Mouse (Mus musculus) intestine, embryonic 15.5 days (tissue): ENCODE results near the gene Hecw2. TPM values are rescaled to one million over a fixed set of nuclear protein-coding genes. Genes with fewer than 3 reads are reported as not detected.

Experiments
- ATAC-seq: fragments of 200-750 bp; cut with Nextera tagmentation; 2 replicates; pipeline ENCODE4 v1.8.0; 2017; ENCODE audit warnings: moderate TSS enrichment, moderate library complexity
- H3K27ac ChIP-seq: fragments of 300-500 bp; sonication (generic); 2 replicates; pipeline ENCODE4 v1.5.1; 2015; ENCODE audit warnings: mild to moderate bottlenecking, inconsistent platforms
- H3K27me3 ChIP-seq: fragments of 300-500 bp; sonication (generic); replicated peaks from 2 replicates; pipeline ENCODE4 v1.6.1; 2015; ENCODE audit warnings: inconsistent platforms
- H3K36me3 ChIP-seq: fragments of 300-500 bp; sonication (generic); 2 replicates; pipeline ENCODE4 v1.6.1; 2015; ENCODE audit warnings: inconsistent platforms
- H3K4me1 ChIP-seq: fragments of 300-500 bp; sonication (generic); replicated peaks from 2 replicates; pipeline ENCODE4 v1.6.1; 2015; ENCODE audit warnings: inconsistent platforms
- H3K4me2 ChIP-seq: fragments of 300-500 bp; sonication (generic); replicated peaks from 2 replicates; pipeline ENCODE4 v1.6.1; 2015; ENCODE audit warnings: mild to moderate bottlenecking, inconsistent platforms
- H3K4me3 ChIP-seq: fragments of 300-500 bp; sonication (generic); replicated peaks from 2 replicates; pipeline ENCODE4 v1.5.1; 2015; ENCODE audit warnings: inconsistent platforms
- H3K9ac ChIP-seq: fragments of 300-500 bp; sonication (generic); 2 replicates; pipeline ENCODE4 v1.6.1; 2015; ENCODE audit warnings: inconsistent platforms
- H3K9me3 ChIP-seq: fragments of 300-500 bp; sonication (generic); 2 replicates; pipeline ENCODE4 v1.6.1; 2016; ENCODE audit warnings: inconsistent platforms
- WGBS: fragments of 180-500 bp; shearing (Covaris S2); methylation state at CpG from one replicate; pipeline ENCODE4 v1.1.7; 2015; 5-methylcytosine and 5-hydroxymethylcytosine counted together
- polyA plus RNA-seq: library from polyadenylated mRNA; unstranded; fragments of >200 nt; fragmentation: Nextera tagmentation; extraction: Ambion mirVana; gene quantifications from 2 replicates; pipeline ENCODE4 v1.2.1, GENCODE M21; 2015

Gene Hecw2
- polyA plus RNA-seq, 1 experiment from 2014 or later = 1.8 TPM

GRCm38 (mm10) chr1:54153216-54153786 is 41.7 kb downstream of the Hecw2 start:
- H3K4me2 ChIP-seq = no peak overlapping the region
- no peaks in the 10 kb centered on the region for H3K27me3 ChIP-seq
- H3K4me3 ChIP-seq = no peak overlapping the region
- 57% methylated on average over 6 of the region's 6 CpGs for WGBS
- no peaks in the 10 kb centered on the region for H3K36me3 ChIP-seq
- no peaks in the 10 kb centered on the region for H3K9me3 ChIP-seq
- ATAC-seq = no peak
- no peak overlapping the region for H3K9ac ChIP-seq
- no peaks in the 10 kb centered on the region for H3K4me1 ChIP-seq
- H3K27ac ChIP-seq = no peak overlapping the region

GRCm38 (mm10) chr1:54145106-54145505 is 49.9 kb downstream of the Hecw2 start:
- no peaks in the 10 kb centered on the region for H3K4me1 ChIP-seq
- no peaks in the 10 kb centered on the region for H3K9me3 ChIP-seq
- H3K9ac ChIP-seq = no peak overlapping the region
- no peaks in the 10 kb centered on the region for H3K27me3 ChIP-seq
- H3K36me3 ChIP-seq = no peaks in the 10 kb centered on the region
- no peak overlapping the region for H3K27ac ChIP-seq
- H3K4me2 ChIP-seq = no peak overlapping the region
- no peak for ATAC-seq
- 85% methylated on average over 5 of the region's 5 CpGs for WGBS
- no peak overlapping the region for H3K4me3 ChIP-seq

- no peak overlapping the region for H3K9ac ChIP-seq
- H3K4me2 ChIP-seq = no peak overlapping the region
- no peaks in the 10 kb centered on the region for H3K9me3 ChIP-seq
- H3K4me3 ChIP-seq = no peak overlapping the region
- H3K27me3 ChIP-seq = no peaks in the 10 kb centered on the region
- WGBS = 54% methylated on average over 4 of the region's 4 CpGs
- H3K36me3 ChIP-seq = no peaks in the 10 kb centered on the region
- H3K27ac ChIP-seq = no peak overlapping the region
- ATAC-seq = no peak
- H3K4me1 ChIP-seq = no peaks in the 10 kb centered on the region
Observed at GRCm38 (mm10) chr1:54133802-54134436, 61.0 kb downstream of the Hecw2 start.

GRCm38 (mm10) chr1:54128714-54129431 is 66.1 kb downstream of the Hecw2 start:
- Histone ChIP-seq H3K36me3 (no peaks in the 10 kb centered on the region), H3K4me3 (no peak overlapping the region), H3K9me3 (no peaks in the 10 kb centered on the region), H3K4me2 (no peak overlapping the region), H3K27ac (no peak overlapping the region), H3K9ac (no peak overlapping the region), H3K27me3 (no peaks in the 10 kb centered on the region), H3K4me1 (no peaks in the 10 kb centered on the region)
- ATAC-seq = no peak
- WGBS = 65% methylated on average over 5 of the region's 5 CpGs

- WGBS = 63% methylated on average over 10 of the region's 10 CpGs
- H3K4me1 ChIP-seq = no peaks in the 10 kb centered on the region
- no peak overlapping the region for H3K27ac ChIP-seq
- H3K27me3 ChIP-seq = no peaks in the 10 kb centered on the region
- ATAC-seq = no peak
- H3K4me3 ChIP-seq = no peak overlapping the region
- no peaks in the 10 kb centered on the region for H3K36me3 ChIP-seq
- H3K4me2 ChIP-seq = no peak overlapping the region
- H3K9me3 ChIP-seq = no peaks in the 10 kb centered on the region
- H3K9ac ChIP-seq = no peak overlapping the region
Observed at GRCm38 (mm10) chr1:54126991-54127742, 67.8 kb downstream of the Hecw2 start.

- no peaks in the 10 kb centered on the region for H3K9me3 ChIP-seq
- H3K4me3 ChIP-seq = no peak overlapping the region
- no peak overlapping the region for H3K27ac ChIP-seq
- no peak overlapping the region for H3K9ac ChIP-seq
- WGBS = 84% methylated on average over 2 of the region's 2 CpGs
- no peaks in the 10 kb centered on the region for H3K4me1 ChIP-seq
- H3K4me2 ChIP-seq = no peak overlapping the region
- no peaks in the 10 kb centered on the region for H3K27me3 ChIP-seq
- no peaks in the 10 kb centered on the region for H3K36me3 ChIP-seq
- no peak for ATAC-seq
Observed at GRCm38 (mm10) chr1:54122551-54122950, 72.4 kb downstream of the Hecw2 start.

- Histone ChIP-seq H3K9ac (no peak overlapping the region), H3K9me3 (no peaks in the 10 kb centered on the region), H3K27me3 (no peaks in the 10 kb centered on the region), H3K27ac (no peak overlapping the region), H3K4me3 (no peak overlapping the region), H3K4me1 (no peaks in the 10 kb centered on the region), H3K36me3 (no peaks in the 10 kb centered on the region), H3K4me2 (no peak overlapping the region)
- WGBS = 86% methylated on average over 5 of the region's 5 CpGs
- no peak for ATAC-seq
Observed at GRCm38 (mm10) chr1:54121071-54121730, 73.8 kb downstream of the Hecw2 start.

- WGBS = 72% methylated on average over 9 of the region's 9 CpGs
Observed at GRCm38 (mm10) chr1:54119638-54120320, 75.2 kb downstream of the Hecw2 start.

GRCm38 (mm10) chr1:54118342-54118973 is 76.5 kb downstream of the Hecw2 start:
- no peaks in the 10 kb centered on the region for H3K27me3 ChIP-seq

More at GRCm38 (mm10) chr1:54119638-54120320, 75.2 kb downstream of the Hecw2 start:
- ATAC-seq = no peak
- Histone ChIP-seq H3K9ac (no peak overlapping the region), H3K4me1 (no peaks in the 10 kb centered on the region), H3K4me3 (no peak overlapping the region), H3K27ac (no peak overlapping the region), H3K4me2 (no peak overlapping the region), H3K36me3 (no peaks in the 10 kb centered on the region), H3K27me3 (no peaks in the 10 kb centered on the region), H3K9me3 (no peaks in the 10 kb centered on the region)

GRCm38 (mm10) chr1:54110920-54111605 is 83.9 kb downstream of the Hecw2 start:
- no peaks in the 10 kb centered on the region for H3K9me3 ChIP-seq
- no peak overlapping the region for H3K9ac ChIP-seq
- ATAC-seq = no peak
- no peaks in the 10 kb centered on the region for H3K4me1 ChIP-seq
- H3K36me3 ChIP-seq = no peaks in the 10 kb centered on the region
- WGBS = 70% methylated on average over 8 of the region's 8 CpGs
- no peak overlapping the region for H3K4me2 ChIP-seq
- no peak overlapping the region for H3K4me3 ChIP-seq
- no peak overlapping the region for H3K27ac ChIP-seq
- H3K27me3 ChIP-seq = no peaks in the 10 kb centered on the region

More at GRCm38 (mm10) chr1:54118342-54118973, 76.5 kb downstream of the Hecw2 start:
- H3K4me3 ChIP-seq = no peak overlapping the region
- WGBS = 72% methylated on average over 8 of the region's 8 CpGs
- H3K27ac ChIP-seq = no peak overlapping the region
- H3K9ac ChIP-seq = no peak overlapping the region
- H3K36me3 ChIP-seq = no peaks in the 10 kb centered on the region
- no peak overlapping the region for H3K4me2 ChIP-seq
- H3K9me3 ChIP-seq = no peaks in the 10 kb centered on the region
- no peak for ATAC-seq
- H3K4me1 ChIP-seq = no peaks in the 10 kb centered on the region

GRCm38 (mm10) chr1:54109255-54109654 is 85.7 kb downstream of the Hecw2 start:
- no peak for ATAC-seq
- Histone ChIP-seq H3K4me2 (no peak overlapping the region), H3K36me3 (no peaks in the 10 kb centered on the region), H3K9ac (no peak overlapping the region), H3K27ac (no peak overlapping the region), H3K27me3 (no peaks in the 10 kb centered on the region), H3K9me3 (no peaks in the 10 kb centered on the region), H3K4me3 (no peak overlapping the region), H3K4me1 (no peaks in the 10 kb centered on the region)
- WGBS = 69% methylated on average over 5 of the region's 5 CpGs
